Mouse (Mus musculus) right cerebral cortex, adult 2 months (tissue): ENCODE measurements at regions not wholly inside any gene's neighbourhood (a gene's known extent, or its start where the extent isn't known, plus 50 kb on each side); places are given as distances from the start of the nearest gene placed in this dataset.

Experiments used
- DNase-seq, 2 experiments: peaks; one replicate each; pipeline ENCODE4 v3.0.0; 2021 to 2022; ENCODE audit warnings: low spot score in 2 of 2

- no peak for DNase-seq
Observed at GRCm38 (mm10) chr2:79134281-79134680, 120.9 kb upstream of the Itga4 start.

DNA sequence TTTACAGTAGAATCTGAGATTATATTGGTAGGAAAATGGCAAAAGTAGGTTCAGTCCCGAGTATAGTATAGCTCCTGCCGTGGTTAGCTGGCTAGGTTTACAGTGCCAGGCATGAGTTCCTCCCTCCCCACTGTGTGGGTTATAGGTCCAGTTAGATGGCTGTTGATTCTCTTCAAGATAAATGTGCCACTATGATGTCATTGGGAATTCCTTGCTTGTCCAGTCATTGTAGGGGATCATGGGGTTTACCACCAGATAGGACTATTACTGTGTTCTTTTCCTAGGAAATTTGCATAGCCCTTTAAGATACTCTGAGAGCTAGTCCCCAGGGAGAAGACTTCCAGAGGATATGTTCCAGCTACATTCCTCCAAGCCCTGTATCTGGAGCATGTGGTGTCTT lies 119.2 kb upstream of the Itga4 start:
- no peak for DNase-seq

DNA sequence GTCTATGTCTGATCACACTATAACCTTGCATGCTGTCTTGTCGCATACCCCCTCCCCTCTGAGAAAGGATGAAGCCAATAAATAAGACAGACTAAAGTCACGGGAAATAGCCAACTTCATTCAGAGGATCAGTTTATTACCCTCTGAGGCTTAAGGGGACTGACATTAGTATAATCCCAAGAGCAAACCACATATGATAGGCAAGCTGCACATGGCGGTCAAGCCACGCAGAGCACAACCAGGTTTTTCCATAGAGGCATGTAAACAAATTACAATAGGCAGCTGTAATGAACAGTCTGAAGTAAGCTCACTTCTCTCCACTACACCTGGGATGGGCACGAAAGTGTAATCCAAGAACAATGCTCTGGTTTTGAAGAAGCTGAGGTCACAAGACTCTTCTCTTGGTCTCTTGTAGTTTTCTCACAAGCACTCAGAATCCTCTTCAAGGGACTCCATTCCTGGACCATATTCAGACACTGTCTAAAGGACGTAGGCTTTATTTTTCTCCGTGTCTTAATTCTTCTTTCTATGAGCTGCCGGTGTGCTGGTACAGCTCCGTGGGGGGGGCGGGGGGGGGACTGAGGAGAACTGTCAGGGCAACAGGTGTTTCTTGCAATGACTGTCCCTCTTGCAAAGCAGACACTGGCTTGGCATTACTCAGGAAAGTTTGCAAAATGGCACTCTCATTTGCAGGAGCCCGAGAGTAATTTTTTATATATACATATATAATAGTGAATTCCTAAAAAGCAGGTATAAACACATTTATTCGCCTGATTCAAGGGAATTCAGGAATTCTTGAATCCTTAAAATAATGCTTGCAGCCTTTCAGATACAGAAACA lies 118.4 kb upstream of the Itga4 start:
- DNase-seq, result no peak

GRCm38 (mm10) chr2:79137694-79138171 lies 117.5 kb upstream of the Itga4 start:
- no peak for DNase-seq

- DNase-seq, result no peak
Observed at GRCm38 (mm10) chr2:79138368-79139109, 116.7 kb upstream of the Itga4 start.

DNA sequence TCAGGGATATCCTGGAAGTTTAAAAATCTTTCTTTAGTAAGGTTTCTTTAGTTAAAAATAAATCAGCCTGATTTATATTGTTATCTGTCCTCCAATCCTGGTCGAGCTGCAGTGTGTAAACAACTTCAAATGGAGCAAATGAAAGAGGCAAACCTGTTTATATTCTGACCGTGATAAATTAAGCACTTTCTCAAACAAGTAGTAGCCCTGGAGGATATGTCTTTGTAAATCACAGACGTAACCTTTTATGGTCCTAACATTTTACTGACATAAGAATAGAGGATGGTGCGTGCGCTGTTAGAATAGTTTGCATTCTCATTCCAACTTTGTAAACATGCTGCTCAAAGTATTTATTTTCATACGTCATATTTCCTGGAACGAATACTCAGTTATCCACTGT lies 113.3 kb upstream of the Itga4 start:
- DNase-seq, result no peak

GRCm38 (mm10) chr2:79143196-79143595 lies 112.0 kb upstream of the Itga4 start:
- no peak for DNase-seq

- DNase-seq, result no peak
Observed at GRCm38 (mm10) chr2:79145897-79146296, 109.3 kb upstream of the Itga4 start.

DNA sequence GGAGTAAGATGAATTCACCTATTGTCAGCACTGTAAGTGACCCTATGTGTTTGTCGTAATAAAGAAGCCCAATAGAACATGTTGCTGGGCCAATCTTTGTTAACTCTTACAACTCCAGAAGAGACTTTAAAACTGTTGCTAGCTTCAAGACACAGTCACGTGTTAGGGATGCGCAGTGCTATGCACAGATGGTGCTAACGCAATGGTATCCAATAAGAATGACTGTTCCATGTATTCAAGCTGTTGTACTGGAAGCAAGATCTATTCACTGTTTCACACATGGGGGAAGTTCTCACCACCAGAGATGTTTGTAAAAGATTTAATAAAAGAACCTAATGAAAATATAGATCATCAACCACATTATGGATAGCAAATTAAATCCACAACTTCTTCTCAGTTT lies 108.7 kb upstream of the Itga4 start:
- no peak for DNase-seq

DNA sequence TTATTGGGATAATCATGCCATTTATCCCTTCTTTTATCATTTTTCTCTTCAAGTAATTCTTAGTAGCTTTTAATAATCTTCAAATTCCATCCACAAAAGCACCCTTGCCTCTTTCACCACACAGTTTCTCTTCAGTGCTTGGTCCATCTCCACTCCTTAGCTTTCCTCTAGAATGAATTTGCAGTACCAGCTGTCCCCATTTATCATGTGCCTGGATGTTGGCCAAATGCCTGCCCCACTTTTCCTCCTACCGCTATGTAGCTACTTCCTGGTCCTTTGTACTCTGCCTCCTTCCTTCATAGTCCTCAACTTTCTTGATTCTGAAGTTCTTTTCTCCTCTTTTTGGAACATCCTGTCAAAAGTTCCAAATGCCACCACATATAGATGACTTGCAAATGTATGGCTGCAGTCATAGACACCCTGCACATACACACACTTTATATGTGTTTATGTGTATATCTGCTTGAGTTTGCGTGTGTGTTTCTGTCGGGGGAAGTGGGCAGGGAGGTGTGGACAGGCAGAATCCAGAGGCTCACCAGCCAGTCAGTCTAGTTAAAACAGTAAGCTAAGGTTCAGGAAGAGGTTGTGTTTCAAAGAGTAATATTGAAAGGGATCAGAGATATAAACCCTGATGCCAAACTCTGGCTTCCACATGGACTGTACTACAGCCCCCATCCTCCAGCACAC lies 106.1 kb upstream of the Itga4 start:
- peak; percentile 22 to 36 for DNase-seq

- DNase-seq, result no peak
Observed at GRCm38 (mm10) chr2:79151610-79152009, 103.6 kb upstream of the Itga4 start.

DNA sequence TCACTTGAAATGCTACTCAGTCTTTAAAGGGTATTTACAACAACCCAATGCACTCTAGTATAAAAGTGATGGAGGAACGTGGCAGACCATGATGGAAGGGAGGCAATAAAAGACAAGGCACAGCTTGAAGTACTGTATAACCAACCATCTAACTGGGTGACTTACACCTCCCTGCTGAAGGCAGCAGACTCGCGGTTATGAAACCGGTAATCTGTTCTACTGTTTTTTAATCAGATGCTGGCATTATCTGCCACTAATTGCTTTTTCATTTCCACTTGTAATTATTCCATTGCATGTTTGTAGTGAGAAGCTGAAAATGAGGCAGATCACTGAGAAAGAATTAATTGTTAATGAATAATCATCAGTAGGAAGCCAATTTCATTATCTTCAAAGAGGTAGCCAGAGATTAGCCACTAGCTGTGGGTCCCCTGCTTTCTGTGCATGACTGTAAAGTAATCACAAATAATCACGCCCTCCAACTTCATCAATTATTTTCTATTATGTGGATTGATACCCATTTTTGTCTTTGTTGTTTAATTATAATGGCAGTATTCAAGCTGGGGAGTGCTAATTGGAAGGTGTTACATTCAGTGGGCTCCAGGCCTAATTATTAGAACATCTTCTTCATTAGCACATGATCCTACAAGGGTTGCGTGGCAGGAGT lies 103.1 kb upstream of the Itga4 start:
- no peak for DNase-seq

GRCm38 (mm10) chr2:79152695-79153057 lies 102.5 kb upstream of the Itga4 start:
- DNase-seq, result no peak

GRCm38 (mm10) chr2:79153070-79153469 lies 102.2 kb upstream of the Itga4 start:
- no peak for DNase-seq

GRCm38 (mm10) chr2:79158450-79159055 lies 96.7 kb upstream of the Itga4 start:
- no peak for DNase-seq

GRCm38 (mm10) chr2:79159336-79159735 lies 95.9 kb upstream of the Itga4 start:
- no peak for DNase-seq

DNA sequence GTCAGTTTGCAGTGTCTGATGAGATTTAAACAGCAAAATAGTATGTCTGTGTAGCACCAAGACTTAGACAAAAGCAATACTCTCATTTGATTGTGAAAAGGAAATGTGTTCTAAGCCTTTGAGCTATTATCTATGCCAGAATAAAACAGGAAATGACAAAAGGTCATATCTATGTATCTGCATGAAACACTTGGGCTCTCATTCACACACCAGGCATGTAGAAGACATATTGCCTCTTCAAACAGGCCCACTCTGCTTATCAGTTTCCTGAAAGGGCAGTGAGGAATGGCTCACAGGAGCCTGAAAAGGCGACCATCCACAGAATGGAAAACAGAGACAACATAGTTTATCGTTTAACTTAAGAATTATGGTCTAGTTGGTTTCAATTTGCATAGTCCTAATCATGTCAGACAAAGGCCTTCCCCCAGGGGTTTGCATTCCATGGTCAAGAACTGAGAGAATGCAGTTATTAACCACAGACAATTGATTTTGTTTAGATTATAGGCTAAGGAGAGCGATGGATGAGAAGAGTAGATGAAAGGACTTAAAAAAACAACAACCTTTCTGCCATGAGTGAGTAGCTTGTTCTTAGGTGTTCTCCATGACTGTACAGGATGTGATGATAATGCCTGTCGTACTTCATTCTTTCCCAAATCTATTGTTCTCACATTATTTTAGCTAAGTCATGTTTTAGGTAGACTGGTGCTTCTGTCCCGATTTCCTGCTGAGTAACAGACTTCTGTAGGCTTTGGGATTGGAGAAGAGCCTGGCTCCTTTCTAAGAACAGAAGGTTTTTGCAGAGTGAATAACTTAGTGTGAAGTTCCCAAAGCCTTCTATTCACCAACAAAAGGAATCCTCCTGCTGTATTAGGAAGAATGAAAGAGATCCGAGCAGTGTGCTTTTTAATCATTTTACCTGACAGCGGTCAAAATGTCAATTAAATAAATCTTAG lies 82.0 kb upstream of the Itga4 start:
- DNase-seq, result no peak

- no peak for DNase-seq
Observed at GRCm38 (mm10) chr2:79174282-79174681, 80.9 kb upstream of the Itga4 start.

GRCm38 (mm10) chr2:79180782-79181181 lies 74.4 kb upstream of the Itga4 start:
- DNase-seq, result no peak

DNA sequence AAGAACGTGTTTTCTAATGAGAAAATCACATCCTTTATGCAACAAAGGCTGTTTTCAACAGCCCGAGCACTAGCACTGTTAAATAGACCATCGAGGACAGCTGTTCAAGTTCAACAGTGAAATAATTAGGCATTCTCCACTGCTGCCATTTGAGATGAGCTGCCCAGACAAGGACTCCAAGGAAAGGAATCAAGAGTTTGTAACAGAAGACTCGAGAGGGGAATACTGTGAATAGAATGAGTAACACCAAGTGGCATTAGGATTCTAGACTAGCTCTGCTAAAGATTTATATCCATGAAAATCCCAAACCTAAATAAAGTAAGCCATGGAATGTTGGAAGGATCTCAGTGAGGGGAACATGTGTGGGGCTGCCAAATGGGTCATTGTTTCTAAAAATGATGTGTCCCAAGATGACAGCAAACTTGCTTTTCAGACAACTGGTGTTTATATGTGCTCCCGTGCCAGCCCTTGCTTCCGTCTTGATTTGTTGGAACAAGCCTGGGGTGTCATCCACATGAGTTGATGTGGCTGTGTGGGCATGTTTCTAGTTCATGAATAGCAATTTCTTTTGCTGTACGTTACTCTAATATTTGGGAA lies 72.1 kb upstream of the Itga4 start:
- no peak for DNase-seq
